Mouse (Mus musculus) embryonic stem cell, embryonic (primary cell): ENCODE data around the gene Map3k12.

Experiments used
- CTCF ChIA-PET, 4 experiments: fragments of 300-600 bp in 2 of 4; fragments of 350-600 bp in 2 of 4; sonication (Branson Sonifier 250); formaldehyde crosslinking; loops; one replicate each; lab custom pipeline; 2022; ENCODE audit warnings: inconsistent platforms in 2 of 4; lab: Charles Lee
- POLR2A ChIA-PET, 4 experiments: fragments of 300-600 bp in 2 of 4; fragments of 350-600 bp in 2 of 4; sonication (Branson Sonifier 250); formaldehyde crosslinking; loops; one replicate each; lab custom pipeline; 2022; ENCODE audit warnings: antibody characterized with exemption in 4 of 4, inconsistent platforms in 1 of 4; lab: Charles Lee

The Map3k12 gene

GRCm38 (mm10) chr15:102516728-102517404 lies at the start of gene Map3k12:
Gene Map3k12, minus strand, starts transcription at chr15:102517064.
- ChIA-PET CTCF (interaction anchor here (0.6 to 2.1 kb wide), 16 partner anchors 10 to 1286 kb away, joined by 3 to 12 read pairs (median 5); partner anchors contain the start of genes Aaas (in 1 of the 4) and Pcbp2 (in 1 of the 4)), POLR2A (interaction anchor here (0.5 to 21.1 kb wide), 97 partner anchors 5 to 518 kb away, joined by 3 to 296 read pairs (median 6); partner anchors contain the start of genes Pcbp2 (in 3 of the 4), Sp1 (in 3 of the 4), Atp5g2 (in 2 of the 4) and Gm10337 (in 2 of the 4))

- POLR2A ChIA-PET, result no interaction called here
- CTCF ChIA-PET, result no interaction called here
These were observed 46.8 kb upstream of the Map3k12 start for GRCm38 (mm10) chr15:102563681-102564080.

DNA sequence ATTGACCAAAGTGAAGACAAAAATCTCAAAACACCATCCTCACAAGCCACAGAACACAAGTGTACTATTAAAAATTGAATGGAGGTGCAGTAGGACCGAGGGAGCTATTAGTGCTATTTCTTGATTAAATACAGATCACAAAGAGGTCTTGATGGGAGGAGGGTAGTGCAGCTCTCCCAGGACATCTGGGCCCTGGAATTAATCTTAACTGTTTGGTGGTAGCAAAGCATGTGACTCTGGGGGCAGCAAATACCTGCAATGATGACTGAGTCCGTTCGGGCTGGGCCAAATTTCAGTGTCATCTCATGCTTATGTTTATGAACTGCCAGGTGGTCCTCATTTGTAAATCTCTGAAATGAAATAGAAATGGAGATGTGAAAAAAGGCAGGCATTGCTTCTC lies 46.2 kb upstream of the Map3k12 start:
- ChIA-PET POLR2A (interaction anchor here in 3 of 4 experiments (0.5 to 1.1 kb wide), 7 partner anchors 10 to 132 kb away, joined by 3 to 4 read pairs (median 3); no protein-coding TSS in a partner anchor), CTCF (no interaction called here)

- ChIA-PET CTCF (no interaction called here), POLR2A (interaction anchor here in 3 of 4 experiments (0.5 to 1.1 kb wide), 7 partner anchors 11 to 132 kb away, joined by 3 to 4 read pairs (median 3); no protein-coding TSS in a partner anchor)
These were observed 45.6 kb upstream of the Map3k12 start for GRCm38 (mm10) chr15:102562491-102562890.

DNA sequence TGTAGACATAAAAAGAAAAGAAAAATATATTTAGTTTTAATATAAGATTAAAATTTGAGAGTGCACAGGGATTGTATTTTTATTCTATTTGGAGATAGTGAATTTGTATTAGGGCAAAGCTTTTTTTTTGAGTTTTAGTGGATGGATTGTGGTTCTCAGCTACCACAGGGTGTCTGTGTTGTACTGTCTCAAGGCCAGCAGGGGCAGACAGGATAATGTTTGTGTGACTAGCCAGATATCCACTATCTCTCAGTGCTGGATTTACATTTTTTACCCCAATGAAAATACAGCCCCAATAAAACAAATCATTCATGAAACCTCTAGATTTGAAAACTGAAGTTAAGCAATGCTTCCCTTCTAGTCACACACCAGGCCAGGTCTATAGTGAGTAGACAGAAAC lies 40.7 kb upstream of the Map3k12 start:
- POLR2A ChIA-PET, result interaction anchor here in 3 of 4 experiments (0.7 to 1.2 kb wide), 6 partner anchors 11 to 165 kb away, joined by 3 read pairs; partner anchors contain the start of gene Sp1 (in 1 of the 3)
- CTCF ChIA-PET, result interaction anchor here in 1 of 4 experiments (0.6 kb wide), 1 partner anchor 433 kb away, joined by 3 read pairs; the partner anchor contains the start of gene Hoxc8

GRCm38 (mm10) chr15:102555581-102555980 lies 38.7 kb upstream of the Map3k12 start:
- ChIA-PET POLR2A (no interaction called here), CTCF (no interaction called here)

GRCm38 (mm10) chr15:102552599-102552998 lies 35.7 kb upstream of the Map3k12 start:
- ChIA-PET POLR2A (interaction anchor here in 2 of 4 experiments (0.6 to 1.1 kb wide), 5 partner anchors 11 to 377 kb away, joined by 3 to 5 read pairs (median 4); no protein-coding TSS in a partner anchor), CTCF (interaction anchor here in 3 of 4 experiments (0.7 kb wide), 3 partner anchors 125 to 733 kb away, joined by 3 to 11 read pairs (median 3); no protein-coding TSS in a partner anchor)

DNA sequence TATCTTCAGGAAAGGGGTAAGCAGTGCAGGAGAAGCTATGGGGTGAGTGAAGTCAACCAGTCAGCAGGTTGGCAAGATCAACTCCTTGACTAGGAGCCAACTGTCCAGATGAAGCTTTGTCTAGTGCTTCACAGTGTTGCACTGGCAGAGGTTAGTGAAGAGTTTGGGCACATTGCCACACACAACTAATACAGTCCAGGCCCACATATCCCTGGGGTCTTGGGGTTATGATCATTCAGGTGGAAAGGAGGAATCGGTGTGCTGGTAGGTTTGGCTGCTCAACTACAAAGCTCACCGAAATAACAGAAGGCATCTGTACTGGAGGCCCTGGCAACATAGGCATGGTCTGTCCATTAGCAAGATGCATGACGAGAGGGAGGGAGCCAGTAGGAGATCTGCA lies 30.6 kb upstream of the Map3k12 start:
- ChIA-PET CTCF (interaction anchor here in 1 of 4 experiments (0.5 to 1.2 kb wide), 3 partner anchors 166 to 314 kb away, joined by 3 read pairs; no protein-coding TSS in a partner anchor), POLR2A (interaction anchor here in 1 of 4 experiments (0.6 to 1.7 kb wide), 2 partner anchors 30 to 42 kb away, joined by 4 to 5 read pairs; partner anchors contain the start of gene Tarbp2)

DNA sequence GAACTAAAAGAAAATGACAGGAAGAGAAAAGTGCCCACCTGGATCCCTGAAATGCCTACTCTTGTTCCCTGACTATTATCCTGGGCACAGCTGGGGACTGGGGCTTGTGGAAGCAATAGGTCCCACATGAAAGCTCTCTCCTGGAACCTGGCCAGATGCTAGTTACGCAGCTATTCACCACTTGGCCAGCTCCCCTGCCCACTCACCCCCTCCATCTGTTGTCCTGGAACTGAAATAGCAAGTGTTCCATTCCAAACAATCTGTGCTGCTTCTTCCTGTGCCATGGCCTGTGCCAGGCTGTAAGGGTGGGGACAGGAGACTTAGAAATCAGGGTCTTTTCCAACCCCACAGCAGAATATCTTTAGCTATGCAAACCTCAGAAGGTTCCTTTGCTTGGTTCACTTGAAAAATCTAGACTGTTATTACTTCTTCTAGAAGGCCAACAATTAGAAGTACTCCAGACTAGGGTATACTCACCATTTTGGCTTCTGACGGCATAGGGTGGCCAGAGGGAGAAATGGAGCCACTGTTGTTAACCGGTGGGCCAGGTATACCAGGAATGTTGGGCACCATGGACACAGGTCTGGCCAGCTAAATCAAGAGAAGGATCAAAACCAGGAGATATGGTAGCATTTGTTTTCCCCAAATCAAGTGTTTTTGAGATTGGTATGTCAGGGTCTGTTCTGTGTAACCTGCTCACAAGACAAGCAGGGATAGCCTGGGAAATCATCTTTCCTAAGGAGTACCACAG lies 30.0 kb upstream of the Map3k12 start:
- POLR2A ChIA-PET, result interaction anchor here in 1 of 4 experiments (0.6 to 1.7 kb wide), 4 partner anchors 11 to 43 kb away, joined by 3 to 5 read pairs (median 4); partner anchors contain the start of gene Tarbp2
- CTCF ChIA-PET, result interaction anchor here in 1 of 4 experiments (0.8 to 1.2 kb wide), 2 partner anchors 170 to 315 kb away, joined by 3 read pairs; no protein-coding TSS in a partner anchor

DNA sequence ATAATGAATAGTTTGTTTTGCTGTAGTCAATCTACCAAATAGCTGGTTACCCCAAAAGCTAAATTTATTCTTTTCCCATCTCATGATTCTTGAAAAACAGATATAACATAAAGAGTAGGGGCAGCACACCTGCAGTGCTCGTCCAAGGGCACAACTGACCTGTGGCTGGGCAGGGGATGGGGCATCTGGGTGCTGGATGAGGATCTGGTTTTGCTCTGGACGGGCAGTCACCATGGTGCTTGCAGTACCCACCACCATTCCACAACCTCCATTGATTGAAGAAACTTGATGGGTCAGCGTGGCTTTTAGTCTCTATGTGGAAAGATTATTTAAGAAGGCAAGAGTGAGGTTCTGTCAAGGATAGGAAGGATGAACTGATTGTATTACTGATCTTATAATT lies 29.4 kb upstream of the Map3k12 start:
- ChIA-PET CTCF (no interaction called here), POLR2A (interaction anchor here in 1 of 4 experiments (0.8 to 1.0 kb wide), 2 partner anchors 12 to 24 kb away, joined by 3 read pairs; no protein-coding TSS in a partner anchor)

DNA sequence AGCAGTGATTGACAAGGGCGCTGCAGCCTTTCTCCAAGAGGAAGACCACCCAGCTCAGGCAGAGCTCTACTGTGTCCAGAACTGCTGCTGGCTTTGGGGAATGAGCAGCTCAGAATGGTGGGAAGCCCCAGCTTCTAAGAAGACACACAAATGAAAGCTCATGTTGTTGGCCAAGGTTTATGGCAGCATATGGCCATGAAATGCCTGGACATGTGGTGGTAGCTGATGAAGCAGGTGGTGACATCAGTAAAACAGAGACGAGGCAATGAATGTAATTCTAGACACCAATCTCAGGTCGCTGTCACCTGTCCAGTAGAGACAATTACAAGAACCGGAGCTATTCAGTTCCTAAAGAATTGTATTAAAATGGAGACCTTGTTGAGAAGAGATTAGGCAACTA lies 27.9 kb upstream of the Map3k12 start:
- ChIA-PET POLR2A (interaction anchor here in 2 of 4 experiments (0.6 to 1.0 kb wide), 3 partner anchors 15 to 113 kb away, joined by 3 read pairs; partner anchors contain the start of gene Map3k12 (in 1 of the 2)), CTCF (interaction anchor here in 2 of 4 experiments (0.6 to 1.0 kb wide), 2 partner anchors 19 to 52 kb away, joined by 3 to 7 read pairs; no protein-coding TSS in a partner anchor)

DNA sequence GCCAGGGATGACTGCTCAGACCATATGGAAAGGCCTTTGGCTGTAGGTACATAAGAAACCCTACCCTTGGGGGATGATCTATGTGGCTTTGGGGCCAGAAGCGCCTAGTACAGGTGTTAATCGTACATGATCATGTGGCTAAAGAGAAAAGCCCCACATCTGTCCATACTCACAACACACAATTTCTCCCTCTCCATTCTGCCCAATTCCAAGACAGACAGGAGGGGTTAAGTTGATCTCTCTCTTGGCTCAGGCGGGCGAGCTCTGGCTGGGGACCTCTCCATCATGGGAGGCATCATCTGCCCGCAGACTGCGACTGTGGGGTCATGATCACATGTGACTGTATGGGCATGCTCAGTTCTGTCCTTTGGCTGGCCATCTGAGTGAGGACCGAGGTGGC lies 17.1 kb upstream of the Map3k12 start:
- ChIA-PET POLR2A (interaction anchor here in 1 of 4 experiments (0.8 to 2.3 kb wide), 3 partner anchors 9 to 129 kb away, joined by 3 to 6 read pairs (median 3); partner anchors contain the start of gene Npff), CTCF (interaction anchor here in 1 of 4 experiments (1.6 kb wide), 1 partner anchor 9 kb away, joined by 8 read pairs; the partner anchor contains the start of gene Npff)

DNA sequence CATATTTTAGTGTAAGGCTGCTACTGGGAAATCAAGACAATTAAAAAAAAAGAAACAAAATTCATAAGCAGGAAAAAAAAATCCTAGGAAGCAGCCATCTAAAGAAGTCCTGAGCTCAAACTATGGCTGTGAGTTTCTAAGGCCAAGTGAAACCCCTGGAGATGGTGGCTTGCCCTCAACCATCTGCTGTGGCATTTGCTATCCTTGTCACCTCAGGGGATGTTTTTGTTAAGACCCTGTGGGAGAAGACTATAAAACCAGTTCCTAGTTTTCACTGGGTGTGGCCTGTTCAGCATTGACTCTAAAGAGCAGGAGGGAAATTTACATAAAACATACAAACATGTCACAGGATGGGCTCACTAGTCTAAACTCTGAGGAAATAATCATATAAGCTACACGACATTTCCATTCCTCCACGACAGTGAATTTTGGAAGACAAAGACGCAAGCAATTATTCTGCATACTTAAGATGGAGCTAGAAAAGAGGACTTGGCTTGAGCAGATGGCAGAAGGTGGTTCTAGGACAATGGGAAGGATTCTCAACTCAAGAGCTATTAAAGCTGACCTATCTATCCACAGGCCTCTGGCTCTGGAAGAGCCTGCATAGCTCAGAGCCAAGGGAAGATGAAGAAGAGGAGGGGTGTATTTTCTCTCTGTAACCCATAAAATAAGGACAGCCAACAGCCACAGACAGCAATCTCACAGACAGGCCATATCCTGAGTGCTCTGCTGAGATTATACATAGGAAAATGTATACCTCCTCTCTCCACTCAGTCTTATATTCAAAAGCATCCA lies 15.4 kb upstream of the Map3k12 start:
- ChIA-PET POLR2A (interaction anchor here (0.7 to 2.6 kb wide), 9 partner anchors 10 to 139 kb away, joined by 3 to 10 read pairs (median 4); partner anchors contain the start of gene Tarbp2 (in 3 of the 4)), CTCF (interaction anchor here in 1 of 4 experiments (0.7 kb wide), 1 partner anchor 152 kb away, joined by 3 read pairs; no protein-coding TSS in a partner anchor)

DNA sequence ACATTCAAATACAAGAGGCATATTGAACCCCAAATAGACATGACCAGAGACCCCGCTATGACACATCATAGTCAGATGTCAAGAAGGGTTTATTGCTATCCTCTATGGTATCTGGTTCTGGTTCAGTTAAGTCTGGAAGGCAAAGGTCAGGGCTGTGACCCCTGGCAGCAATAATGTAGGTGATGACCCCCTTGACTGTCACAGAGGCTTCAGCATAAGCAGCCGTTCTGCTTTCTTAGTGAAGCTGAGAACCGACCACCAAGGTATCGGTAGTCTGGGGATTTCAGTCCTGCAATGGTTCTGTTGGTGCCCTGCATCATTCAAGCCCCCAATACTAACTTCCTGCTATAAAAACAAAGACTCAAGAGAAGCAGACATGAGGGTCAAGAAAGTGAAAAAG lies 14.7 kb upstream of the Map3k12 start:
- CTCF ChIA-PET, result interaction anchor here in 1 of 4 experiments (0.7 kb wide), 1 partner anchor 153 kb away, joined by 3 read pairs; no protein-coding TSS in a partner anchor
- POLR2A ChIA-PET, result interaction anchor here in 3 of 4 experiments (0.9 to 6.0 kb wide), 5 partner anchors 13 to 140 kb away, joined by 3 to 31 read pairs (median 4); partner anchors contain the start of gene Tarbp2 (in 2 of the 3)

GRCm38 (mm10) chr15:102530566-102530965 lies 13.7 kb upstream of the Map3k12 start:
- ChIA-PET POLR2A (interaction anchor here in 2 of 4 experiments (1.6 to 17.2 kb wide), 4 partner anchors 9 to 61 kb away, joined by 4 to 296 read pairs (median 18); partner anchors contain the start of genes Tarbp2 (in 2 of the 2), Gm10337 (in 1 of the 2) and Map3k12 (in 1 of the 2)), CTCF (interaction anchor here in 1 of 4 experiments (0.8 to 2.0 kb wide), 2 partner anchors 145 to 175 kb away, joined by 5 read pairs; no protein-coding TSS in a partner anchor)

GRCm38 (mm10) chr15:102528396-102528795 lies 11.5 kb upstream of the Map3k12 start:
- CTCF ChIA-PET, result interaction anchor here in 3 of 4 experiments (0.6 to 3.9 kb wide), 9 partner anchors 9 to 420 kb away, joined by 3 to 11 read pairs (median 4); partner anchors contain the start of gene Tarbp2 (in 2 of the 3)
- POLR2A ChIA-PET, result interaction anchor here in 3 of 4 experiments (0.6 to 17.2 kb wide), 11 partner anchors 10 to 174 kb away, joined by 3 to 296 read pairs (median 4); partner anchors contain the start of genes Tarbp2 (in 2 of the 3), Atf7 (in 1 of the 3), Atp5g2 (in 1 of the 3) and Gm10337 (in 1 of the 3)
